Mouse (Mus musculus): ENCODE measurements at regions not wholly inside any gene's neighbourhood (a gene's known extent, or its start where the extent isn't known, plus 50 kb on each side); places are given as distances from the start of the nearest gene placed in this dataset.

DNA sequence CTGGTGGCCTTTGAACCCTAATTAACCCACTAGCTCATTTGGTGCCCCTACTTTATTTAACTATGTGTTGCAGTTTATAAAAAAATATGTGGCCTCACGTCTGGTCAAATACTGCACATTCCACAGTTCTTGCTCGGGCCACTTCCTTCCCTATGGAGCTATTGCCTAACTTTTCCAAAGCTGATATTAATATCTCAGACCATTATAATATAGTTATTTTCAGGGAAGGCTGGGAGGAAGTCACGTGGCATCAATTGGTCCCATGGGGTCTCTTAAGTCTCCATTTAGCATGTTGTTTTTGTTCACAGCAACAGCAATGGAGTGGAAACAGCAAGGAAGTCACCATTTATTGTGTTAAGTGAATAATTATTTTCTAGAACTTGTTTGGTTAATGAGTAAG, 292.9 kb downstream of the Hlx start:
- no peak overlapping the region for H3K9ac ChIP-seq (ENCODE audit: low read depth, low read length)
- H3K4me1 ChIP-seq (replicated peaks; ENCODE audit: control insufficient read depth, insufficient read depth, low read length): no peaks in the 10 kb centered on the region
- ATAC-seq (ENCODE audit: low FRiP score) (no peak), DNase-seq (ENCODE audit: low spot score) (no peak)
- 65% methylated on average over 3 of the region's 3 CpGs for WGBS
- H3K27ac ChIP-seq (ENCODE audit: low read depth, low read length): no peak overlapping the region
- H3K9me3 ChIP-seq (ENCODE audit: control insufficient read depth, low read length): no peaks in the 10 kb centered on the region
- H3K4me3 ChIP-seq (ENCODE audit: low read depth, low read length): no peak overlapping the region
- no peak overlapping the region for H3K4me2 ChIP-seq (replicated peaks; ENCODE audit: low read depth, low read length)
- no peaks in the 10 kb centered on the region for H3K36me3 ChIP-seq (ENCODE audit: control insufficient read depth, insufficient read depth, low read length)
- H3K27me3 ChIP-seq (ENCODE audit: control insufficient read depth, insufficient read depth, low read length): no peaks in the 10 kb centered on the region

DNA sequence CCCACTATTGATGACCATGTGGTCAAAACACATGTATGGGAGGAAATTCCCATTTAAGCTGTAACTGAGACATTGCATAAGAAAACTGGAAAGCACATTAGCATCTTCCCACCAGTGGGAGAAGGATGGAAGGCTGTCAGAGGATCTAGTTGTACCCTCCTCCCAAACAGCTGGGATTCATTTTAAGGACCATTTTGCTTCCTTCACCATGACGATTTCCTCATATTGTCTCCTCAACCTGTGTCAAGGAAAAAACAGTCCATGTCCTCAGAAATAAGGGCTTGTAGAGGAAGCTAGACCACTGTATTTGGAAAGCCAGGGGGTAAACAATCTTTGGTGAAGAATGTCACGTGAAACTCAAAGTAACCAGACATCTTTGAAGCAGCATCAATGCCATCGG, 296.0 kb downstream of the Hlx start:
- no peak for ATAC-seq (ENCODE audit: low FRiP score)
- WGBS: 79% methylated on average over 3 of the region's 3 CpGs
- H3K4me2 ChIP-seq (replicated peaks; ENCODE audit: low read depth, low read length): no peak overlapping the region

DNA sequence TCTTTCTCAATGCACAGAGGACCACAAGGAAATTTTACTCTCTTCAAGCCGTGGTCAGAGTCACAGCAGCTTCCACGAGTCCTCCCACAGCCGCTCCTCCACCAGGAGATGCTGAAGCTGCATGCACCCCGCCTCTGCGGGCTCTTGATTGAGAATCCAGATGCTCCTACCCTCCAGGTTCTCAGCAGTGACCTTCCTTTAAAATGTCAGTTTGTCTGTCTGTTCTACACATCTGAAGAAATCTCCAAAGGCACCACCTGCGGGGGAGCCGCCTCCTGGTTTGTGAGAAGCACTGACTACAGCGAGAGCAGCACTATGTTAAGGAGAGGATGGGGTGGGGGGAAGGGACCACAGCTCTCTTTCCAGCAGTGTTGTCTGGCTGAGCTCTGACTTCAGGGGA, 303.8 kb downstream of the Hlx start:
- Histone ChIP-seq H3K4me3 (ENCODE audit: low read depth, low read length) (no peak overlapping the region), H3K27me3 (ENCODE audit: control insufficient read depth, insufficient read depth, low read length) (no peaks in the 10 kb centered on the region), H3K9me3 (ENCODE audit: control insufficient read depth, low read length) (no peaks in the 10 kb centered on the region), H3K4me2 (replicated peaks; ENCODE audit: low read depth, low read length) (no peak overlapping the region), H3K27ac (ENCODE audit: low read depth, low read length) (no peak overlapping the region), H3K36me3 (ENCODE audit: control insufficient read depth, insufficient read depth, low read length) (no peaks in the 10 kb centered on the region), H3K4me1 (replicated peaks; ENCODE audit: control insufficient read depth, insufficient read depth, low read length) (no peaks in the 10 kb centered on the region), H3K9ac (ENCODE audit: low read depth, low read length) (no peak overlapping the region)
- ATAC-seq (ENCODE audit: low FRiP score) (no peak), DNase-seq (ENCODE audit: low spot score) (no peak)
- 33% methylated on average over 8 of the region's 8 CpGs for whole genome bisulfite sequencing

More for the DNA sequence above, 296.0 kb downstream of the Hlx start:
- H3K27me3 ChIP-seq (ENCODE audit: control insufficient read depth, insufficient read depth, low read length): no peaks in the 10 kb centered on the region
- no peak overlapping the region for H3K4me3 ChIP-seq (ENCODE audit: low read depth, low read length)
- no peak overlapping the region for H3K27ac ChIP-seq (ENCODE audit: low read depth, low read length)
- H3K36me3 ChIP-seq (ENCODE audit: control insufficient read depth, insufficient read depth, low read length): no peaks in the 10 kb centered on the region
- no peak for DNase-seq (ENCODE audit: low spot score)
- H3K4me1 ChIP-seq (replicated peaks; ENCODE audit: control insufficient read depth, insufficient read depth, low read length): no peaks in the 10 kb centered on the region
- no peaks in the 10 kb centered on the region for H3K9me3 ChIP-seq (ENCODE audit: control insufficient read depth, low read length)
- no peak overlapping the region for H3K9ac ChIP-seq (ENCODE audit: low read depth, low read length)

DNA sequence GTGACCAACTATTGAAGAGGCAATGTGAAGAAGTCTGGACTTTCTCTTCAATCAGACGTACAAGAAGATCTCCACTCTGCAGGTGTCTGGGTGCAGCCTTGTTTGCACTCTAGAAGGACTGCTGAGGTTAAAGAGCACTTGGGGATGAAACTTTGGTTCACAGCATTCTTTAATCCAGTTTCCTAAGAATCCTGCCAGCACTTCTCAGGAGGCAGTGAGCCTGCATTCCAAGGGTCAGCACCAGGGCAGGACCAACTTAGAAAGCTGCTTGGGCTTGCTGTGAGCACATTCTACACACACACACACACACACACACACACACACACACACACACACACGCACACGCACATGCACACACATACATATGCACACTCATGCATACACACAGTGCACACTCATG, 304.4 kb downstream of the Hlx start:
- no peaks in the 10 kb centered on the region for H3K9me3 ChIP-seq (ENCODE audit: control insufficient read depth, low read length)
- no peaks in the 10 kb centered on the region for H3K4me1 ChIP-seq (replicated peaks; ENCODE audit: control insufficient read depth, insufficient read depth, low read length)
- DNase-seq (ENCODE audit: low spot score) (no peak), ATAC-seq (ENCODE audit: low FRiP score) (no peak)
- no peak overlapping the region for H3K27ac ChIP-seq (ENCODE audit: low read depth, low read length)
- 84% methylated on average over 3 of the region's 3 CpGs for WGBS
- H3K27me3 ChIP-seq (ENCODE audit: control insufficient read depth, insufficient read depth, low read length): no peaks in the 10 kb centered on the region
- H3K4me3 ChIP-seq (ENCODE audit: low read depth, low read length): no peak overlapping the region
- H3K4me2 ChIP-seq (replicated peaks; ENCODE audit: low read depth, low read length): no peak overlapping the region
- H3K9ac ChIP-seq (ENCODE audit: low read depth, low read length): no peak overlapping the region
- H3K36me3 ChIP-seq (ENCODE audit: control insufficient read depth, insufficient read depth, low read length): no peaks in the 10 kb centered on the region

DNA sequence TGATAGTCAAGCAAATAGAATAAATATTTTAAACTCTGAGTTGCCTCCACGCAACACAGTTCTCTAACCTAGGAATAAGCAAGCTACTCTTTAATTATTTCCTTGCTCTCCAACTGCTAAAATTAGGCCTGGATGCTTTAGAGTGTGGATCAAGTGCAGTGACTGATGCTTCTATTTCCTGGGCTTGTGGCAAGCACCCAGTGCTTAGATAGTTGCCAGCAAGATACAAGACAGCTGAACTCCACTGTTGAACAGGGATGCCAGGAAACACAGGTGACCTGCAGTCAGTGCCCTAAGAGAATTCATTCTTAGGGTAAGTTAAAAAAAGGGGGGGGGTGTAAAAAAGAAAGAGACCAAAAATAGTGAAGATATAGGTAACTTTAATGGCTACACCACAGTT, 306.7 kb downstream of the Hlx start:
- H3K4me3 ChIP-seq (ENCODE audit: low read depth, low read length): no peak overlapping the region
- H3K4me1 ChIP-seq (replicated peaks; ENCODE audit: control insufficient read depth, insufficient read depth, low read length): no peaks in the 10 kb centered on the region
- DNase-seq (ENCODE audit: low spot score): no peak
- H3K9me3 ChIP-seq (ENCODE audit: control insufficient read depth, low read length): no peaks in the 10 kb centered on the region
- no peak overlapping the region for H3K9ac ChIP-seq (ENCODE audit: low read depth, low read length)
- H3K27ac ChIP-seq (ENCODE audit: low read depth, low read length): no peak overlapping the region
- ATAC-seq (ENCODE audit: low FRiP score): no peak
- H3K27me3 ChIP-seq (ENCODE audit: control insufficient read depth, insufficient read depth, low read length): no peaks in the 10 kb centered on the region
- 92% methylated on average over 1 of the region's 1 CpGs for WGBS
- no peaks in the 10 kb centered on the region for H3K36me3 ChIP-seq (ENCODE audit: control insufficient read depth, insufficient read depth, low read length)
- H3K4me2 ChIP-seq (replicated peaks; ENCODE audit: low read depth, low read length): no peak overlapping the region

DNA sequence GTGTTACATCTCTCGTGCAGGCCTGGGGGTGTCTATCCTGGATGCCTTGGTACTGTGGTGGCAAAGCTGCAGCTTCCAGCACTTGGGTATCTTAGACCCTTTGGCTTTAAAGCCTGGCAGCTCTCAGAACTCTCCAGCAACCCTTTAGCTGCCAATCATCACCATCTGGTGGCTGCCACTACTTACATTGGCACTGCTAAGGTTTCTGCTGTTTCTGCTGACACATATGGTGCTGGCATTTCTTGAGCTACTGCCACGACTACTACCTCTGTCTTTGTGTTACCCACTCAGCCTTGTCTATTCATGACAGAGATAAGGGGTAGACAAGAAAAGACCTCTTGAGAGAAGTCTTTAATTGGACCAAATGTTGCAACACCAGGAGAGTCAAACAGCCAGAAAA, 308.4 kb downstream of the Hlx start:
- 79% methylated on average over 2 of the region's 2 CpGs for WGBS
- no peak overlapping the region for H3K4me3 ChIP-seq (ENCODE audit: low read depth, low read length)
- H3K9ac ChIP-seq (ENCODE audit: low read depth, low read length): no peak overlapping the region
- no peak overlapping the region for H3K4me2 ChIP-seq (replicated peaks; ENCODE audit: low read depth, low read length)
- ATAC-seq (ENCODE audit: low FRiP score) (no peak), DNase-seq (ENCODE audit: low spot score) (no peak)
- H3K27me3 ChIP-seq (ENCODE audit: control insufficient read depth, insufficient read depth, low read length): no peaks in the 10 kb centered on the region
- H3K9me3 ChIP-seq (ENCODE audit: control insufficient read depth, low read length): no peaks in the 10 kb centered on the region
- no peak overlapping the region for H3K27ac ChIP-seq (ENCODE audit: low read depth, low read length)
- no peaks in the 10 kb centered on the region for H3K4me1 ChIP-seq (replicated peaks; ENCODE audit: control insufficient read depth, insufficient read depth, low read length)
- H3K36me3 ChIP-seq (ENCODE audit: control insufficient read depth, insufficient read depth, low read length): no peaks in the 10 kb centered on the region

DNA sequence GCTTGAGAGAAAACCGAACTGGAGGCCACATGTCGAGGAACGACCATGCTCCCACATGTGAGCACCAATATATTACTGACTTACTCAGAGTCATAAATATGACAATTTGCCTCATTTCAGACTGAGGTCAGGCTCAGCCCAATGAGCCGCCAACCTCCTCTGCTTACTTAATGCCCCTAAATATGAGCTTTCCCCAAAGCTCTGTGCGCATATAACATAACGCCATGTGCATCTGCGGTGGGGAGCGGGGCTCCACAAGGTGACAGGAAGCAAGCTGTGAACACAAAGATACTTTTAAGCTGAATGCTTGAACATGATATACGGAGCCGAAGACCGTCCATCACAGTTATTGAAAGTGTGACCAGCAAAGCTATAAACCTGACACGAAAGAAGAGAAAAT, 319.8 kb downstream of the Hlx start:
- 90% methylated on average over 12 of the region's 12 CpGs for WGBS
- H3K9me3 ChIP-seq (ENCODE audit: control insufficient read depth, low read length): no peaks in the 10 kb centered on the region
- no peak overlapping the region for H3K4me2 ChIP-seq (replicated peaks; ENCODE audit: low read depth, low read length)
- H3K27me3 ChIP-seq (ENCODE audit: control insufficient read depth, insufficient read depth, low read length): no peaks in the 10 kb centered on the region
- H3K36me3 ChIP-seq (ENCODE audit: control insufficient read depth, insufficient read depth, low read length): no peaks in the 10 kb centered on the region
- H3K9ac ChIP-seq (ENCODE audit: low read depth, low read length): no peak overlapping the region
- no peak for DNase-seq (ENCODE audit: low spot score)
- no peak overlapping the region for H3K27ac ChIP-seq (ENCODE audit: low read depth, low read length)
- no peaks in the 10 kb centered on the region for H3K4me1 ChIP-seq (replicated peaks; ENCODE audit: control insufficient read depth, insufficient read depth, low read length)
- no peak for ATAC-seq (ENCODE audit: low FRiP score)
- H3K4me3 ChIP-seq (ENCODE audit: low read depth, low read length): no peak overlapping the region

DNA sequence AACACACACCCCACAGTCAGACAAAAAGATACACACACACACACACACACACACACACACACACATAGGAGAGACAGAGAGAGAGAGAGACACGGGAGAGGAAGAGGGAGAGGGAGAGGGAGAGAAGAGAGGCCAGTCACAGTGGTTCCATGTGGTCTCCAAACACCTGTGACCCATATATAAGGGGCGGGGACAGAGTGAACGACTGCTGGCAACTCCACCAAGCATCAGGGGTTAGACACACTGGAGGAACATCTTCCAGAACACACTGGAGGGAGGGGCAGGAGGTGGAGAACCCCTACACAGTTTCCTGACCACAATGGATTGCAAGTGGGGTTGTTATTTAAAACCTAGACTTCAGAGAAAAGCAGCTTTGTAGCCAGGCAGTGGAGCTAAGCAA, 321.4 kb downstream of the Hlx start:
- H3K4me2 ChIP-seq (replicated peaks; ENCODE audit: low read depth, low read length): no peak overlapping the region
- DNase-seq (ENCODE audit: low spot score): no peak
- no peaks in the 10 kb centered on the region for H3K27me3 ChIP-seq (ENCODE audit: control insufficient read depth, insufficient read depth, low read length)
- WGBS: 72% methylated on average over 3 of the region's 3 CpGs
- H3K27ac ChIP-seq (ENCODE audit: low read depth, low read length): no peak overlapping the region
- no peaks in the 10 kb centered on the region for H3K36me3 ChIP-seq (ENCODE audit: control insufficient read depth, insufficient read depth, low read length)
- H3K9ac ChIP-seq (ENCODE audit: low read depth, low read length): no peak overlapping the region
- no peak for ATAC-seq (ENCODE audit: low FRiP score)
- no peaks in the 10 kb centered on the region for H3K9me3 ChIP-seq (ENCODE audit: control insufficient read depth, low read length)
- no peaks in the 10 kb centered on the region for H3K4me1 ChIP-seq (replicated peaks; ENCODE audit: control insufficient read depth, insufficient read depth, low read length)
- no peak overlapping the region for H3K4me3 ChIP-seq (ENCODE audit: low read depth, low read length)

DNA sequence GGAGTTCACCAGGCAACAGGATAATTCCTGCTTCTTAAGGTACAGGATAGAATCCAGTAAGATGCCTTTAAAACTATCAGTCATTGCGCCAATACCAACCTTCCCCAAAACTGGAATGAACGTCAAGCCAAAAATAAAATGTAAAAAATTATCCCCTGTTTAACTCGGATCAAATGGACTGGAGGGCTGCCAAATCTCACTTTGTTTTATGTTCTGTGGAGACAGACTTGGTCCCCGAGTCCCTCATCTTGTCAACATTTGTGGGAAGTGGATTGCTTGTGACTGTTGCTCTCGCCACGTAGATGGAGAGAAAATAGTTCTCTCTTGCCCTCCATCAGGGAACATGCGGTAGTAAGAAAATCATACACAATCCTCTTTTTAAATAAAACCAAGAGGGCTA, 322.4 kb downstream of the Hlx start:
- Histone ChIP-seq H3K9me3 (ENCODE audit: control insufficient read depth, low read length) (no peaks in the 10 kb centered on the region), H3K27ac (ENCODE audit: low read depth, low read length) (no peak overlapping the region), H3K27me3 (ENCODE audit: control insufficient read depth, insufficient read depth, low read length) (no peaks in the 10 kb centered on the region), H3K36me3 (ENCODE audit: control insufficient read depth, insufficient read depth, low read length) (no peaks in the 10 kb centered on the region), H3K4me1 (replicated peaks; ENCODE audit: control insufficient read depth, insufficient read depth, low read length) (no peaks in the 10 kb centered on the region), H3K9ac (ENCODE audit: low read depth, low read length) (no peak overlapping the region), H3K4me2 (replicated peaks; ENCODE audit: low read depth, low read length) (no peak overlapping the region), H3K4me3 (ENCODE audit: low read depth, low read length) (no peak overlapping the region)
- DNase-seq (ENCODE audit: low spot score) (no peak), ATAC-seq (ENCODE audit: low FRiP score) (no peak)
- WGBS: 86% methylated on average over 7 of the region's 7 CpGs

Data from hindbrain, embryonic 11.5 days (tissue).